ENCODE assay signal across 30 mouse cellular contexts in the genomic region with DNA sequence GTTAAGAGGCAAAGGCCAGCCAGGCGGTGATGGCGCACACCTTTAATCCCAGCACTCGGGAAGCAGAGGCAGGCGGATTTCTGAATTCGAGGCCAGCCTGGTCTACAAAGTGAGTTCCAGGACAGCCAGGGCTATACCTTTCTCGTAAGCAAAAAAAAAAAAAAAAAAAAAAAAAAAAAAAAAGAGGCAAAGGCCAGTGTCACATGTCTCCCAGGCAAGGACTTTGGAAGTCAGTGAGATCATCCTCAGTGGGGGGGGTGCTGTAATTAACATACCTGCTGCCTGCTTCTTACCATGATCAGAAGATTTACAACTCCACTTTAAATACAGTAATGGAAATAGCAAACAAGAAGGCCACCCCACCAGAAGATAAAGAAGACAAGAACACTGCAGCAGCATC. TPM values are rescaled to one million over a fixed set of nuclear protein-coding genes. Genes with fewer than 3 reads are reported as not detected.
DNase-seq lines count a peak whose midpoint lies in the region; ATAC-seq and TF ChIP-seq lines count a peak whose summit lies in the region.
"Had no signal": no experiment of that assay in that cellular context is flagged by ENCODE, and none has a peak within 500 bp of the region (broad histone marks: within the 10 kb centered on the region; RNA-seq: fewer than 3 reads in every experiment).

No protein-coding gene starts in this region.

- no peak for TF ChIP-seq CTCF in kidney, adult 2 months (conservative IDR thresholded peaks at IDR 0.05; ENCODE audit: insufficient read depth, insufficient read length, low read depth, low read length)
- TF ChIP-seq CTCF in CH12.LX (conservative IDR thresholded peaks at IDR 0.05 in 1 of 2, IDR thresholded peaks at IDR 0.05 in 1 of 2; ENCODE audit: low read depth in 2 of 2, low read length in 2 of 2) = no peak

- H3K27ac ChIP-seq in kidney, adult 2 months (ENCODE audit: insufficient read depth, low read depth, low read length) = no peak overlapping the region
- H3K27ac ChIP-seq in kidney, embryonic 15.5 days = no peak overlapping the region
- H3K27ac ChIP-seq in CH12.LX (ENCODE audit: insufficient read depth, low read depth) (no peak overlapping the region), ES-E14 (ENCODE audit: insufficient read depth, low read depth, low read length, poor library complexity, severe bottlenecking) (no peak overlapping the region)
- no peak overlapping the region for H3K27ac ChIP-seq in heart, embryonic 12.5 days (ENCODE audit: poor library complexity, severe bottlenecking)
- H3K27ac ChIP-seq: embryonic facial prominence, embryonic 10.5 days; embryonic facial prominence, embryonic 13.5 days; forebrain, embryonic 12.5 days; forebrain, embryonic 15.5 days; gastrocnemius, adult 2 months; heart, embryonic 13.5 days; hindbrain, embryonic 14.5 days; hindbrain, postnatal 0 days had no signal

- no peak for TF ChIP-seq POLR2A in kidney, adult 2 months (IDR thresholded peaks at IDR 0.05; ENCODE audit: low read depth, low read length)
- TF ChIP-seq POLR2A in CH12.LX (IDR thresholded peaks at IDR 0.05; ENCODE audit: low read depth, low read length) = no peak

- no peaks in the 10 kb centered on the region for H3K9me3 ChIP-seq in kidney, embryonic 15.5 days (replicated peaks)
- H3K9me3 ChIP-seq in CH12.LX (replicated peaks; ENCODE audit: low read length) = no peaks in the 10 kb centered on the region
- no peaks in the 10 kb centered on the region for H3K9me3 ChIP-seq in ES-E14 (ENCODE audit: control insufficient read depth, insufficient read depth, low read depth, low read length)
- H3K9me3 ChIP-seq in heart, embryonic 12.5 days (replicated peaks) = no peaks in the 10 kb centered on the region
- H3K9me3 ChIP-seq: embryonic facial prominence, embryonic 10.5 days; embryonic facial prominence, embryonic 13.5 days; forebrain, embryonic 12.5 days; forebrain, embryonic 15.5 days; G1E; heart, embryonic 13.5 days had no signal

- ATAC-seq in kidney, embryonic 15.5 days (replicated peaks; ENCODE audit: low FRiP score) = no peak
- no peak for ATAC-seq in heart, embryonic 12.5 days (ENCODE audit: insufficient number of reproducible peaks, low FRiP score)
- ATAC-seq: CD4-positive, CD25-positive, alpha-beta regulatory T cell, adult 4 months; forebrain, embryonic 15.5 days; hindbrain, postnatal 0 days; inflammation-experienced regulatory T-cells, adult 6 months had no signal

- H3K9ac ChIP-seq in kidney, embryonic 15.5 days = no peak overlapping the region
- H3K9ac ChIP-seq in CH12.LX (ENCODE audit: insufficient read depth, low read depth) = no peak overlapping the region
- H3K9ac ChIP-seq in ES-E14 (ENCODE audit: insufficient read depth, low read depth, low read length, poor library complexity, severe bottlenecking) = no peak overlapping the region
- H3K9ac ChIP-seq in heart, embryonic 12.5 days = no peak overlapping the region
- H3K9ac ChIP-seq: embryonic facial prominence, embryonic 13.5 days; forebrain, embryonic 12.5 days; forebrain, embryonic 15.5 days; heart, embryonic 13.5 days; hindbrain, embryonic 14.5 days had no signal

- no peak overlapping the region for H3K4me2 ChIP-seq in kidney, embryonic 15.5 days
- no peak overlapping the region for H3K4me2 ChIP-seq in CH12.LX (ENCODE audit: insufficient read depth, low read depth, poor library complexity, severe bottlenecking)
- H3K4me2 ChIP-seq in heart, embryonic 12.5 days = no peak overlapping the region
- H3K4me2 ChIP-seq: embryonic facial prominence, embryonic 13.5 days; forebrain, embryonic 12.5 days; forebrain, embryonic 15.5 days; heart, embryonic 13.5 days; hindbrain, embryonic 14.5 days had no signal

- 79% methylated on average over 6 of the region's 6 CpGs for WGBS in kidney, adult 2 months
- WGBS in kidney, embryonic 15.5 days = 95% methylated on average over 6 of the region's 6 CpGs
- WGBS in heart, embryonic 12.5 days = 94% methylated on average over 6 of the region's 6 CpGs

- TF ChIP-seq RAD21 in CH12.LX (IDR thresholded peaks at IDR 0.05; ENCODE audit: low read depth, low read length) = no peak

- dilution Hi-C loops in CH12.LX (cut with MboI; ENCODE audit: extremely low pct_ligation_motif_present, extremely low pct_unique_long_range_greater_than_20kb, low sequenced_read_pairs) = no loop called here

- H3K4me3 ChIP-seq in kidney, adult 2 months (ENCODE audit: insufficient read depth, low read depth, low read length) = no peak overlapping the region
- H3K4me3 ChIP-seq in kidney, embryonic 15.5 days (replicated peaks) = no peak overlapping the region
- H3K4me3 ChIP-seq in CH12.LX (replicated peaks in 1 of 3; ENCODE audit: low read depth in 2 of 3, low read length in 2 of 3, poor library complexity in 1 of 3) (no peak overlapping the region), ES-E14 (ENCODE audit: insufficient read depth in 1 of 2, low read depth in 1 of 2, low read length in 2 of 2, poor library complexity in 1 of 2, severe bottlenecking in 1 of 2) (no peak overlapping the region)
- no peak overlapping the region for H3K4me3 ChIP-seq in heart, embryonic 12.5 days
- H3K4me3 ChIP-seq: embryonic facial prominence, embryonic 10.5 days; embryonic facial prominence, embryonic 13.5 days; erythroblast, embryonic 14.5 days; forebrain, embryonic 12.5 days; forebrain, embryonic 15.5 days; gastrocnemius, adult 2 months; heart, embryonic 13.5 days had no signal

- peak; percentile 43 for DNase-seq in kidney, adult 2 months
- DNase-seq in kidney, postnatal 4 days = no peak
- peak; percentile 22 to 55 for DNase-seq in kidney, postnatal 25 days
- DNase-seq in CH12.LX (ENCODE audit: extremely low read depth) (no peak), ES-E14 (ENCODE audit: low read depth, low spot score) (no peak)
- DNase-seq: adrenal gland, adult 2 months; adrenal gland, postnatal 14 days; cerebellum, adult 11 months; cerebellum, adult 8-10 months; cerebellum, postnatal 10 days; cerebellum, postnatal 36 days; embryo, embryonic 11 days; gastrocnemius, adult 2 months; gastrocnemius, postnatal 14 days; heart, adult 18-20 months; heart, postnatal 14 days; heart, postnatal 4 days had no signal

- H3K4me1 ChIP-seq in kidney, adult 2 months (ENCODE audit: control insufficient read depth, insufficient read depth, low read length) = no peaks in the 10 kb centered on the region
- H3K4me1 ChIP-seq in kidney, embryonic 15.5 days = no peaks in the 10 kb centered on the region
- no peaks in the 10 kb centered on the region for H3K4me1 ChIP-seq in CH12.LX (ENCODE audit: control insufficient read depth in 1 of 2, insufficient read depth in 2 of 2)
- H3K4me1 ChIP-seq in ES-E14 (ENCODE audit: control insufficient read depth in 2 of 2, insufficient read depth in 2 of 2, low read length in 2 of 2, poor library complexity in 1 of 2) = no peaks in the 10 kb centered on the region
- no peaks in the 10 kb centered on the region for H3K4me1 ChIP-seq in heart, embryonic 12.5 days (replicated peaks)
- H3K4me1 ChIP-seq: embryonic facial prominence, embryonic 10.5 days; embryonic facial prominence, embryonic 13.5 days; forebrain, embryonic 12.5 days; forebrain, embryonic 15.5 days had no signal

- no peaks in the 10 kb centered on the region for H3K27me3 ChIP-seq in kidney, adult 2 months (replicated peaks; ENCODE audit: control insufficient read depth, insufficient read depth, low read length)
- H3K27me3 ChIP-seq in kidney, embryonic 15.5 days = no peaks in the 10 kb centered on the region
- H3K27me3 ChIP-seq in CH12.LX (replicated peaks) = no peaks in the 10 kb centered on the region
- no peaks in the 10 kb centered on the region for H3K27me3 ChIP-seq in heart, embryonic 12.5 days (replicated peaks)
- H3K27me3 ChIP-seq: embryonic facial prominence, embryonic 13.5 days; forebrain, embryonic 12.5 days; forebrain, embryonic 15.5 days; heart, embryonic 13.5 days had no signal

- in situ Hi-C loops in CH12.LX (cut with MboI; ENCODE audit: low pct_ligation_motif_present, low pct_unique_long_range_greater_than_20kb, low sequenced_read_pairs) = no loop called here
- in situ Hi-C loops in ES-E14 (cut with MboI; ENCODE audit: low sequenced_read_pairs in 2 of 2, unreplicated experiment in 2 of 2) = no loop called here

- H3K36me3 ChIP-seq in kidney, adult 2 months (ENCODE audit: control insufficient read depth, insufficient read depth, low read length) = no peaks in the 10 kb centered on the region
- H3K36me3 ChIP-seq in kidney, embryonic 15.5 days = no peaks in the 10 kb centered on the region
- H3K36me3 ChIP-seq in CH12.LX (replicated peaks in 1 of 2; ENCODE audit: control insufficient read depth in 1 of 2, insufficient read depth in 1 of 2, low read length in 1 of 2) (no peaks in the 10 kb centered on the region), ES-E14 (ENCODE audit: control insufficient read depth, insufficient read depth, low read length, poor library complexity, severe bottlenecking) (no peaks in the 10 kb centered on the region)
- H3K36me3 ChIP-seq in heart, embryonic 12.5 days = 0 out of 2 replicates have a peak, but pooled peaks cover 3% of the 10 kb centered on the region
- H3K36me3 ChIP-seq: embryonic facial prominence, embryonic 13.5 days; forebrain, embryonic 15.5 days; G1E; heart, embryonic 13.5 days had no signal

- H3K79me2 ChIP-seq in CH12.LX (replicated peaks; ENCODE audit: control insufficient read depth, extremely low read depth, insufficient read depth, poor library complexity, severe bottlenecking) = no peaks in the 10 kb centered on the region

- TF ChIP-seq EP300 in CH12.LX (IDR thresholded peaks at IDR 0.05; ENCODE audit: low read length) = no peak

TF ChIP-seq in CH12.LX, 34 proteins besides CTCF, POLR2A, EP300 and RAD21:
- TF ChIP-seq PAX5 (IDR thresholded peaks at IDR 0.05; ENCODE audit: low read length) = no peak
- TF ChIP-seq ZNF384 (IDR thresholded peaks at IDR 0.05; ENCODE audit: low read depth, low read length) = 0 out of 2 replicates have a peak, but pooled peaks have one; percentile 12

TF ChIP-seq in ES-E14, 5 proteins besides CTCF, POLR2A, EP300 and RAD21:
- no peak for TF ChIP-seq MAFK (IDR thresholded peaks at IDR 0.05; ENCODE audit: insufficient read depth, low read depth, low read length)
- peak; percentile 82 for TF ChIP-seq ZNF384 (IDR thresholded peaks at IDR 0.05; ENCODE audit: low read depth, low read length)
TF ChIP-seq in ES-E14: peak in this region for 1.

RNA-seq across cellular contexts. Expression of a gene that starts 57.5 kb away (rescaled TPM):
- not detected in 2 replicates for polyA plus RNA-seq in kidney, adult 2 months (2012; rRNA removed)
- polyA plus RNA-seq in kidney, embryonic 15.5 days (2015; fragmentation: Nextera tagmentation; extraction: Ambion mirVana) = 1.3 and 1.4 TPM in 2 replicates
- total RNA-seq in CH12.LX (2012; rRNA removed) (0.04 TPM in 1 of 2 replicates, not detected in the other), CH12.LX (2014; rRNA removed) (not detected in 2 replicates), ES-E14 (2012; rRNA removed) (0.13 and 0.16 TPM in 2 replicates)
- not detected in 2 replicates for polyA plus RNA-seq in CH12.LX (2012; ENCODE audit: insufficient read length, low read depth)
- 0.06 and 0.14 TPM in 2 replicates for polyA plus RNA-seq in heart, embryonic 12.5 days (2016; fragmentation: Nextera tagmentation; extraction: Ambion mirVana)
- total RNA-seq: adrenal gland, adult 2 months; adrenal gland, postnatal 14 days; heart, postnatal 14 days; hindbrain, postnatal 0 days had no signal
- polyA plus RNA-seq: CD4-positive, CD25-positive, alpha-beta regulatory T cell, adult 4 months; erythroblast, embryonic 14.5 days; G1E; inflammation-experienced regulatory T-cells, adult 6 months had no signal

Comparison
In these comparisons a context has a peak if more than half of its experiments do, and no peak if none do; other contexts are left out.
1. DNase-seq: peak in kidney, adult 2 months (single experiment) and kidney, postnatal 25 days (2 of 2); none in kidney, postnatal 4 days (0 of 2), CH12.LX (single experiment) and ES-E14 (single experiment).